Mouse (Mus musculus) limb, embryonic 11.5 days (tissue): ENCODE measurements around the gene Il11ra1. TPM values are rescaled to one million over a fixed set of nuclear protein-coding genes. Genes with fewer than 3 reads are reported as not detected.
"Not testable (repeated sequence)": the region's sequence is repeated elsewhere in the genome, so short reads cannot be mapped to it uniquely, and the experiment has no call there.

ENCODE experiments used
- ATAC-seq: fragments of 200-750 bp; cut with Nextera tagmentation; 2 replicates; pipeline ENCODE4 v1.8.0; 2017; ENCODE audit warnings: low read depth; ENCODE audit not compliant: insufficient number of reproducible peaks, low FRiP score, low TSS enrichment
- DNase-seq: peaks from one replicate; pipeline ENCODE4 v3.0.0-alpha.2; 2015; ENCODE audit warnings: low spot score
- H3K27ac ChIP-seq: fragments of 300-500 bp; sonication (generic); replicated peaks from 2 replicates; pipeline ENCODE4 v1.5.1; 2014; ENCODE audit warnings: low read depth, mild to moderate bottlenecking, low read length
- H3K27me3 ChIP-seq: fragments of 300-500 bp; sonication (generic); 2 replicates; pipeline ENCODE4 v1.6.1; 2014; ENCODE audit warnings: mild to moderate bottlenecking, low read length, mixed read lengths; ENCODE audit not compliant: control insufficient read depth, insufficient read depth
- H3K36me3 ChIP-seq: fragments of 300-500 bp; sonication (generic); 2 replicates; pipeline ENCODE4 v1.6.1; 2014; ENCODE audit warnings: mild to moderate bottlenecking, low read length, moderate library complexity, mixed read lengths; ENCODE audit not compliant: control insufficient read depth, insufficient read depth
- H3K4me1 ChIP-seq: fragments of 300-500 bp; sonication (generic); 2 replicates; pipeline ENCODE4 v1.6.1; 2014; ENCODE audit warnings: low read length, mixed read lengths; ENCODE audit not compliant: control insufficient read depth, insufficient read depth
- H3K4me2 ChIP-seq: fragments of 300-500 bp; sonication (generic); 2 replicates; pipeline ENCODE4 v1.6.1; 2014; ENCODE audit warnings: low read depth, mild to moderate bottlenecking, moderate library complexity; ENCODE audit not compliant: severe bottlenecking
- H3K4me3 ChIP-seq: fragments of 300-500 bp; sonication (generic); 2 replicates; pipeline ENCODE4 v1.5.1; 2014; ENCODE audit warnings: low read depth, low read length
- H3K9ac ChIP-seq: fragments of 300-500 bp; sonication (generic); 2 replicates; pipeline ENCODE4 v1.6.1; 2014; ENCODE audit warnings: mild to moderate bottlenecking, low read length
- H3K9me3 ChIP-seq: fragments of 300-500 bp; sonication (generic); 2 replicates; pipeline ENCODE4 v1.6.1; 2016; ENCODE audit warnings: low read length; ENCODE audit not compliant: control insufficient read depth
- WGBS: fragments of 180-500 bp; shearing (Covaris S2); extraction: QIAGEN DNeasy Blood & Tissue Kit; methylation state at CpG from one replicate; pipeline ENCODE4 v1.1.7; 2014; 5-methylcytosine and 5-hydroxymethylcytosine counted together
- polyA plus RNA-seq: library from polyadenylated mRNA; unstranded; fragments of >200 nt; fragmentation: Nextera tagmentation; extraction: Ambion mirVana; gene quantifications from 2 replicates; pipeline ENCODE4 v1.2.1, GENCODE M21; 2014

Gene Il11ra1
- polyA plus RNA-seq, 1 experiment from 2014 or later = 214 TPM

GRCm38 (mm10) chr4:41761680-41762079, 61.9 kb downstream of the Il11ra1 start:
- H3K9ac ChIP-seq = peak overlapping the region; percentile 13; the same call in 1 of the 2 replicates
- peak; percentile 41 for DNase-seq

GRCm38 (mm10) chr4:41762099-41762687, 62.4 kb downstream of the Il11ra1 start:
- peaks cover 25% of the 10 kb centered on the region for H3K4me1 ChIP-seq
- peak overlapping the region; percentile 97 for H3K27ac ChIP-seq
- peak; percentile 82 for ATAC-seq
- no peaks in the 10 kb centered on the region for H3K27me3 ChIP-seq
- 12% methylated on average over 8 of the region's 8 CpGs for WGBS
- peak overlapping the region; percentile 45 for H3K9ac ChIP-seq
- H3K4me3 ChIP-seq = peak overlapping the region; percentile 26
- peak overlapping the region; percentile 90 for H3K4me2 ChIP-seq
- no peaks in the 10 kb centered on the region for H3K9me3 ChIP-seq
- peak; percentile 84 for DNase-seq
- peaks cover 2% of the 10 kb centered on the region; the same call in 1 of the 2 replicates for H3K36me3 ChIP-seq

More at GRCm38 (mm10) chr4:41761680-41762079, 61.9 kb downstream of the Il11ra1 start:
- H3K36me3 ChIP-seq = peaks cover 2% of the 10 kb centered on the region; the same call in 1 of the 2 replicates
- ATAC-seq = no peak
- H3K4me1 ChIP-seq = peaks cover 25% of the 10 kb centered on the region
- peak overlapping the region; percentile 97 for H3K27ac ChIP-seq
- no peaks in the 10 kb centered on the region for H3K9me3 ChIP-seq
- no peaks in the 10 kb centered on the region for H3K27me3 ChIP-seq
- peak overlapping the region; percentile 48 for H3K4me3 ChIP-seq
- peak overlapping the region; percentile 90 for H3K4me2 ChIP-seq

GRCm38 (mm10) chr4:41762688-41763114, 62.9 kb downstream of the Il11ra1 start:
- Histone ChIP-seq H3K4me3 (peak overlapping the region; percentile 26), H3K4me1 (peaks cover 25% of the 10 kb centered on the region), H3K9ac (peak overlapping the region; percentile 45), H3K27ac (peak overlapping the region; percentile 97), H3K4me2 (peak overlapping the region; percentile 90)
- WGBS = 10% methylated on average over 8 of the region's 8 CpGs
- ATAC-seq (peak; percentile 75; the same call in 1 of the 2 replicates), DNase-seq (peak; percentile 84)
- H3K36me3 ChIP-seq, H3K9me3 ChIP-seq, H3K27me3 ChIP-seq: not testable (repeated sequence)

- not testable (repeated sequence) for H3K9me3 ChIP-seq, H3K9ac ChIP-seq, H3K27me3 ChIP-seq, DNase-seq, H3K36me3 ChIP-seq, H3K4me3 ChIP-seq, ATAC-seq
- 56% methylated on average over 4 of the region's 6 CpGs for WGBS
- Histone ChIP-seq H3K4me1 (peaks cover 25% of the 10 kb centered on the region), H3K4me2 (peak overlapping the region; percentile 90), H3K27ac (peak overlapping the region; percentile 97)
Observed at GRCm38 (mm10) chr4:41763176-41763575, 63.4 kb downstream of the Il11ra1 start.

- not testable (repeated sequence) for H3K27me3 ChIP-seq, H3K9me3 ChIP-seq, ATAC-seq, H3K27ac ChIP-seq, H3K36me3 ChIP-seq, H3K4me1 ChIP-seq, H3K9ac ChIP-seq, H3K4me3 ChIP-seq, H3K4me2 ChIP-seq, DNase-seq
- 83% methylated on average over 10 of the region's 10 CpGs for WGBS
Observed at GRCm38 (mm10) chr4:41767301-41767700, 67.5 kb downstream of the Il11ra1 start.

GRCm38 (mm10) chr4:41772946-41773345, 73.2 kb downstream of the Il11ra1 start:
- peak overlapping the region; percentile 12; the same call in 1 of the 2 replicates for H3K4me3 ChIP-seq
- DNase-seq, H3K9ac ChIP-seq, H3K36me3 ChIP-seq, H3K27me3 ChIP-seq, ATAC-seq, H3K4me1 ChIP-seq, H3K9me3 ChIP-seq, H3K27ac ChIP-seq: not testable (repeated sequence)
- H3K4me2 ChIP-seq = peak overlapping the region; percentile 36; the same call in 1 of the 2 replicates
- WGBS = 2% methylated on average over 7 of the region's 16 CpGs

GRCm38 (mm10) chr4:41773502-41773901, 73.7 kb downstream of the Il11ra1 start:
- H3K27me3 ChIP-seq, H3K9ac ChIP-seq, H3K36me3 ChIP-seq, H3K4me1 ChIP-seq, H3K9me3 ChIP-seq, ATAC-seq, H3K27ac ChIP-seq: not testable (repeated sequence)
- Histone ChIP-seq H3K4me3 (peak overlapping the region; percentile 23; the same call in 1 of the 2 replicates), H3K4me2 (peak overlapping the region; percentile 33; the same call in 1 of the 2 replicates)
- under 1% methylated on average over 14 of the region's 25 CpGs for WGBS
- peak; percentile 71 for DNase-seq

GRCm38 (mm10) chr4:41774002-41774401, 74.2 kb downstream of the Il11ra1 start, which contains the start of gene Ccl27a:
TSS of gene Ccl27a (minus strand) at chr4:41774247.
- Histone ChIP-seq H3K4me2 (peak within 1 kb of the TSS; percentile 36; the same call in 1 of the 2 replicates), H3K4me3 (peak within 1 kb of the TSS; percentile 23; the same call in 1 of the 2 replicates)
- not testable (repeated sequence) for H3K27ac ChIP-seq, H3K9me3 ChIP-seq, ATAC-seq, H3K4me1 ChIP-seq, H3K9ac ChIP-seq, H3K36me3 ChIP-seq, H3K27me3 ChIP-seq
- WGBS = 1% methylated on average over 12 of the region's 14 CpGs
- DNase-seq = peak; percentile 88
